Mouse (Mus musculus) heart, adult 2 months (tissue): ENCODE measurements around the gene Batf2.

Source experiments
- CTCF ChIP-seq: fragments of 200-600 bp; IDR thresholded peaks from 2 replicates; pipeline ENCODE4 v1.8.1; 2022; ENCODE audit warnings: antibody characterized with exemption, mild to moderate bottlenecking, moderate library complexity
- EP300 ChIP-seq: fragments of 200-500 bp; IDR thresholded peaks from 2 replicates; pipeline ENCODE4 v1.6.1; 2011; ENCODE audit warnings: low read depth, low read length, control low read depth; ENCODE audit not compliant: insufficient read depth
- POLR2A ChIP-seq: fragments of 200-500 bp; IDR thresholded peaks from 2 replicates; pipeline ENCODE4 v1.6.1; 2011; ENCODE audit warnings: mild to moderate bottlenecking, low read depth, low read length, control low read depth; ENCODE audit not compliant: insufficient read depth

DNA sequence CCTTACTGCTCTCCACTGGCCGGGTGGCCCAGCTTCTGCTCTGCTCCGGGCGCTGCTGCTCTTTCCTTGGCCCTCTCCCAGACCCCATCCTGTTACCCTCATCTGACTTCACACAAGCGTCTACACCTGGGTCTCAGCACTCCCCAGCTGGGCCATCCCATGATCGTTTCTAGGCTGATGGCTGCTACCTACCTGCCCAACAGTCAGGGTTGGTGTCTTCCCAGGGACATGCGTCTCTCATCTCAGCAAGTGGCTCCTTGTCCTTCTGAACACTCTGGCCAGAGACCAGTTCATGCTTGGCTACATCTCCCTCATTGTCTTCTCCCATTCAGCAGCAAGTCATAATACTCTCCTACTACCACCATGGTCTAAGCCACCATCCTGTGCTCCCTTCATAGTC is 1.1 kb upstream of the Batf2 start:
- TF ChIP-seq CTCF (no peak), POLR2A (no peak), EP300 (no peak)
